Mouse (Mus musculus) adipocyte (in vitro differentiated cells): ENCODE measurements around the gene Ap3d1.

ENCODE experiments used
- DNase-seq: peaks from one replicate; pipeline ENCODE4 v3.0.0-alpha.2; 2016; ENCODE audit warnings: low spot score

Ap3d1 gene

DNA sequence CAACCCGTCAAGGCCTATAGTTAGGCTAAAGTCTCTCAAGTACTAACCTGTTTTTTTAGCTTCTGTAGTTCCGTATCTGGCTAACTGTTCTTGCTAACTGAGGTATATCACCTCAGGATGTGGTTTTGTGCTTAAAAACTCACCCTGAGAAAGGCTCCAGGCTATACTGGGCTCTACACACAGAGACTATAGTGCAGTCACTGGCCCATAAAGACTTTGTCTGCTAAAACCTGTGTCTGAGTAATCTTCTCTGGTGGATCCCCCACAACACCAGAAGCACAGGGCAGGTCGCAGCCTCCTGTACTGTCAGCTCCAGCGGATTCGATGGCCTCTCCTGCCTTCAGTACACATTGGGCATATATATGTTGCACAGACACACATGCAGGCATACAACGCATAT is 60.1 kb downstream of the Ap3d1 start:
- DNase-seq: no peak

DNA sequence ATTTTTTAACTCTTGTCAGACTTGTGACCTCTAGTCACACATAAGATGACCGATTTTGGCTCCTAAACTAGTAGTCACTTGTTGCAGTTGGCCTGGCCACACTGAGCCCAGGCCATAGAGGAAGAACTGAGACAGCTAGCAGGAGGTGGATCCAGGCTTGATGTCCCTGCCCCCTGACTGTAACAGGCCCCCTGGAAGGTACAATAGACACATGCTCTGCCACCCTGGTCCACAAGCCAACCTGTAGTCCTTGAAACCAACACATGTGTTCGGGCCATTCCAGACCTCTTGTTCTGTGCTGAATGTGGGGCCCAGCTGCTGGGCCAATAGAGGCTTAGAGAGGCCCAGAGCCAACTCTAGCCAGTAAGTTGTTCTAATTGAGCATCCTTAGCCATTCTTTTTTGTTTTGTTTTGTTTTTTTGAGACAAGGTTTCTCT is 61.8 kb downstream of the Ap3d1 start:
- no peak for DNase-seq

DNA sequence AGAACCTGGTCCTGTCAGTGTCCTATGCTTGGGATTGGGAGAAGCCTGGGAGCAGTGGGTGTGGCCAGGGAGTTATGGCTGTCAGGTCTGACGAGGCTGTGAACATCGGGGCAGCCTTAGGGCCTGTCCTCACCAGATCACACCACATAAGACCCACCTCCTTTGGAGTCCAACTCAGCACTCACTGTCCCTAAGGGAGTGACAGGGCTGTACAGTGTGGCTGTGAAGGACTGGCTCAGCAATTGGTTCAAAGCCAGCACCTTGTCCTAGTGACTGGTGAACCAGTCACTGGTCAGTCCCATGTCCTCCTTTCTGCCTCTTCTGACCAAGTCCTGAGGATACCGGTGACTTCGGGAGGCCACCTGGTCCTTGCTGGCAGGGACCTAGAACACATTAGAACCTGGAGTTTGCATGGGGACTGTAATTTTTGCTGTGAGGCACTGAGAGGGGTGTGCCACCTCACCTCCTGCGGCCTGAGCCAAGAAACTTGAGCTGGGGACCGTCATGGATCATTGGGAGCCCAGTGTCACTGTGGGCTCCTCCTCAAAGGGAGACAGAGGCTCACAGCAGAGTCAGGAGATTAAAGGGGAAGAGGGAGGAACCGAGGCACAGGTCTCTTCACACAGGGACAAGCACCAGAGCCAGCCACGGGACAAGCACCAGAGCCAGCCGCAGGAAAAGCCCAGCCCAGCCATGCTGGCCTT is 62.4 kb downstream of the Ap3d1 start:
- DNase-seq: peak; percentile 98

DNA sequence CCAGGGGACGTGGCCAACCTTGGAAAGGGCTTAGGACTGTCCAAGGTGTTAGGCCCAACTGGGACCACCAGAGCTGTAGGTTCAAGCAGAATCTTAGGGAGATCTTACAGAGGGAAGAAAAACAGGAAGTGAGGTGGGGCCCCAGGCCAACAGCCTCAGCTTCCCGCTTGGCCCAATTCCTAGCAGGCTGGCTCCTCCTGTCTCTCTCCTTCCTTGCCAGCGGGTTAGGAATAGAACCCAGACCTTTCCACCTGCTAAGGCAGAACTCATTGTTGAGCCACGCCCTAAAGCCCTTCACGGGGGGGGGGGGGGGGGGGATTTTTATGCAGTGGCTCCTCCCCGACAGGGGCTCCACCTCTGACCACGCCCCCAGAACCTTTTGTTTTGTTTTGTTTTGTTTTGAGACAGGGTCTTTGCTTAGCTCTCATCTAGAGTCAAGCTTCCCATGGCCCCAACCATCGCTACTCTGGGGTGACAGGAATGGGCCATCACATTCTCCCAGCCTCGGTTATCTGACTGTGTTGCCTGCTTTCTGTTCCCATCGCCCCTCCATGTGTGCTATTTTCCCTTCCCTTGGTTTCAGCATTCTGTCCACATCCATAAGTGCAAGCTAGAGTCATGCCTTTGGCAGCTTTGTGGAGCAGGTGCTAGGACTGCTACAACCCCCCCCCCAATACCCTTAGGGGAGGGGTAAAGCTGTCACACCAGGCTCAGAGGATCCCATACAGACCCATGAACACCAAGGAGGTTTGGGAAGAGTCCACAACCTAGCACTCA is 63.3 kb downstream of the Ap3d1 start:
- DNase-seq: peak; percentile 84

DNA sequence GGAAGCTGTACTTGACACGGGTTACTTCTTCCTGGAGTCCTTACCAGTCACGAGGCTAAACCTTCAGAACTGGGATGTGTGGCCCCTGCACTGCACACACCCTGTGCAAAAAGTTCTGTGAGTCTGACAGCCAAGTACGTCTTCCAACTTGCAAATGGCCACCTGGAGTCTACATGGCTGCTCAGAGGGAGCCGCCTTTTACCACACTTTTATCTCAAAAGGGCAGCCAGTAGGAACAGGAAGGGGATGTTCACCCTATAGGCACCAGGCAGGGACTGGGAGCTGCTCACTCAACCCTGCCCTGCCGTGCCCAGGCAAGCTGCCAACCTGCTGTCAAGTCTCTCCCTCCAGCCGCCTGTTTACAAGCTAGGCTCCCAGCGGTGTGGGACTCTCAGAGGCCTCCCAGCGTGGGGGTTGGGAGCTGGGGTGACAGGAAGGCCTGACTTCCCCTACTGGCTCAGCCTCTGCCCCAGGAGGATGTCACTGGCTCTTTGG is 64.1 kb downstream of the Ap3d1 start, which contains the start of gene Mknk2:
Mknk2 (minus strand) TSS at position 171 of the 495 bp plus-strand sequence.
- peak; percentile 99 for DNase-seq

DNA sequence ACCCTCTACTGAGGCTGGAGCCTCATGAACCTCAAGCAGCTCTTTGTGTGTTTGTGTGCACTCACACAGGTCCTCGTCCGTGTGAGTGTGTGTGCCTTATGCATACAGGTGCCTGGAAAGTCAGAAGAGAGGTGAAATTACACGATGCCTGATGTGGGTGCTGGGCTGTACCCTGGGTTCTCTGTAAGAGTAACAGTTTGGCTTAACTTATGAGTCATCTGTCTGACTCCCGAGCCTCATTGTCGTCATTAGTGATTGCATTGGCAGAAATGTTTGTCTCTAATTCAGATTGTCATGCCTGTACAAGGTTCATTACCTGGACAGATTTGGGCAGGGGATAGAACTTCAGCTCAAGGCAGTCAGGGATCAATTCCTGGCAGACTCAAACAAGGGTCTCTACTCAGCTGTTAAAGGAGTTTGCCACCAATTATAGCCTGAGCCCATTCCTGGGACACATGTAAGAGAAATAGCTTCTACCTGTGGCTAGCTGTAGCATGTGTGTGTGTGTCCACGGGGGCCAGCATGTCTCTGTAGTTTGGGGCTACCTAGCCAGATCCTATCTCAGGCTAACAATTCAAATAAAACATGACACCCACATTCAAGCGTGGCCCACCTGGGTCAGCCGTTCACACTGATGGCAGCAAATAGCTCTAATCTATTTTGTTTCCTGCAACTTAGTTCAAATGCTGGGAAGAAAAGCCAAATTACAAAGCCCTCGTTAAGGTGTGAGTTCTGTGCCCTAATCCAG is 64.8 kb downstream of the Ap3d1 start:
- DNase-seq: peak; percentile 82

DNA sequence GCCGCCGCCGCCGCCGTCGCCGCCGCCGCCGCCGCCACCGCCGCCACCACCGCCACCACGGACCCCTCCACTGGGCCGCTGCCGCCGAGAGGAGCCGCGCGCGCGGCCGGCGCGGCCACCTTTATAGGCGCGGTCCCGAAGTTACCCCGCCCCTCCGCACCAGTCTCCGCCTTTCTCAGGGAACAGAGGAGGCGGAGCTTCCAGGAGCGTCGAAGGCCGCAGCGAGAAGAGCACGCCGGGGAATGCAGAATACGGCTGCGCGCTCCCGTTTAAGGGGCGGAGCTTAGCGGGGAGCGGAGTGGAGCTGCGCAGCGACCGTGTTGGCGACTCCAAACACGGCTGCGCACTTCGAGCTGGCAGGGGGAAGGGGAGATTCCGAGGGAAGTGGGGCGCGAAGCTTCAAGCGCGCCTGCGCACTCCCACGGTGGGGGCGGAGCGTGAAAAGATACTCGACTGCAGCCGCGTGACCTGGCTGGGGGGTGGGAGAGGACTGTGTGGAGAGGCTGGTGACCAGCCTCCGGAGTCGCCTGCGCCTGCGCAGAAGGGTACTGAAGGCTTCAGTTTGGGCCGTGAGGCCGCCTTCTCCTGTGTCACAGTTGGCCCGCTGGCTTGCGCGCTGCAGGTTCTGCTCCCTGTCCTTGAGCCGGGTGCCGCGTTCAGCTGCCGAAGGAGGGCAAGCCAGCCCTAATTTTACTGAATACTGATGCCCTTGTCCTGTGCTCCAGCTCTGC is 65.7 kb downstream of the Ap3d1 start:
- DNase-seq: peak; percentile 100

DNA sequence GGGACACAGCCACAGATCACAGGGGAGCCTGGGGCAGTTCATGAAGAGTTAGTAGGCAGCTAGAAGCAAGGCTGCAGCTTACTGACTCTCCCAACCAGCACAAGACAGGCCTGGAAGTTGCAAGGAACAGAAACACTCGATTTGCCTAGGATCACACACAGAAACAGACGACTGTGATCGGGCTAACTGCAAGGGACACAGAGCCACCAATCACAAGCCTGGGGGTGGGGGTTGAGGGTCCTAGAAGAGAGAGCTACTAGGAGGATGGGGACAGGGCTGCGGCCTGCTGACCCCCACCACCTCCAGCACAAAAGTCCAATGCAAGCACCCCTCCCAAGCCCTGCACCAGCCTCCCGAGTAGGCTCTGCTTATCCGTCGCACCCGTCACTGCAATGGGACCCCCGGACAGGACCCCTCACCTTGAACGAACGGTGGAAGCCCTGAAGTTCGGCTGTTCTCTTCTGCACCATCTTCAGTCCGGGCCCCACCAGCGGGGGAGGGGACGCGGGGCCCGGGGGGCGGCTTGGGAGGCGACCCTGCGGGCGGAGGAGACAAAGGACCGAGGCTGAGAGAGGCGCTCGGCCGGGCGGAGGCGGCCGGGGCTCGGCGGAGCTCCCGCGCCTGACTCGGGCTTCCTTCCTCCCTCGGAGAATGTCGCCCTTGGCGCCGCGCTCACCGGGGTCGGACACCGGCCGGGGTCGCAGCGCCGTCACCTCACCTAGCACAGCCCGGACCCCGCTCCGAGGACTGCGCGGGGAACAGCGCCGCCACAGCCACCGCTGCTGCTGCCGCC is 66.5 kb downstream of the Ap3d1 start:
- DNase-seq: peak; percentile 53

DNA sequence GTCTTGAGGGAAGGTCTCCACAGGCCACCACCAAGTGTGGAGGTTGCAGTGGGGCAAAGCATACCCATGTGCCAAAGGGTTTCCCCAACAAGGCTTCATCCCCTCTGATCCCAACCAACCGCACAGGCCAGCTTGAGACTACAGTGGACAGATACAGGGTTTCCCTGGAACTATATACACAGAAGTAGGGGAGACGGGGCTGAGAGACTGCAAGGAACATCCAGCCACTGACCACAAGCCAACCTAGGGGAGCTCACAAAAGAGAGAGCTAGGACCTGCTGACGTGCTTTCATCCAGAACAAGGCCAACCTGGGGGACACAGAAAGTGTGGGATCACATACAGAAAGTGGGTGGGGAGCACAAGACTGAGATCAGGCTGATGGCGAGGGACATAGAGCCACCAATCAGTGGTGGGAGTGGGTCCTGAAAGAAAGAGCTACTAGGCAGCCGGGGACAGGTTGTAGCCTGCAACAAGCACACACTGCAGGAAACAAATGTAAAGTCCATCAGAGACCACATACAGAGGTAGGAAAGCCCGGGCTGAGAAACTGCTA is 67.1 kb downstream of the Ap3d1 start:
- peak; percentile 55 for DNase-seq

DNA sequence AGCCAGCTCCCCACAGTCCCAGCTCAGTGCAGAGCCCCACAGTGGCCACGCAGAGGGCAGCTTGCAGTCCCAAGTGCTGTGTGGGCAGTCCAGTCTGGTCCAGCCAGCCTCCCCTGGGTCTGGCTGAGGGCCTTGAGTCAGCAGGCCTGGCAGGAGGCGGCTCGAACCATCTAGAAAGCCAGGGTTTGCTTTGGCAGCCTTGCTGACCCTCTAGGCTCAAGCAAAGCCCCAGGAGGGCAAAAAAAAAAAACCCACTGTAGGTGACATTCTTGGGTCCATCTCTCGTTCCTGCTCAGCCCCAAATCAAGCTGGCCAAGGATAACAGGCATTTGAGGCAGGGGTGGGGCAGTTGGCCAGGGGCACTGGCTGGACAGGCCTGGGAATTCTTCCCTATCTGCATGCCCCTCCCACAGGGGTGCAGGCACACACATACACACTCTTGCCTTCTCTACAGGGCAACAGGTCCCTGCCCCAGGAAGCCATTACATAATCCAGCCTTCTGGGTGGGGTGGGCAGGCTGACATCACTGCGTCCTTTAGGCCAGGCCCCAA is 67.8 kb downstream of the Ap3d1 start:
- peak; percentile 84 for DNase-seq

DNA sequence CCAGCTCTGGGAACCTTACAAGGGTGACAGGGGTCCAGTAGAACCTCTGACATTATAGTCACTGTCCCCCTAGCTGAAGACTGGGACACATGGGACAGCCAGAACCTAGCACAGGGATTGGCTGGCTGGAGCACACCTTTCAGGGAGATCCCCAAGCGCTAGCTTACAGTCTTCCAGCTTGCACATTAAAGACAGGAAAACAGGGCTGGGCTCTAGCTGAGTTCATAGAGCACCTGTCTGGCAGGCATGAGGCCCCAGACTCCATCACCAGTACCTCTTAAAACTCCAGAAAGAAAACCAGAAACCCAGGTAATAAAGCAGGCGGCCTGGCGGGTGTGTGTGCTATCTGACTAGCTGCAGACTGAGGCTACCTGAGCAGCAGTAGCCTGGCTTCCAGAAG is 68.4 kb downstream of the Ap3d1 start:
- DNase-seq: no peak

DNA sequence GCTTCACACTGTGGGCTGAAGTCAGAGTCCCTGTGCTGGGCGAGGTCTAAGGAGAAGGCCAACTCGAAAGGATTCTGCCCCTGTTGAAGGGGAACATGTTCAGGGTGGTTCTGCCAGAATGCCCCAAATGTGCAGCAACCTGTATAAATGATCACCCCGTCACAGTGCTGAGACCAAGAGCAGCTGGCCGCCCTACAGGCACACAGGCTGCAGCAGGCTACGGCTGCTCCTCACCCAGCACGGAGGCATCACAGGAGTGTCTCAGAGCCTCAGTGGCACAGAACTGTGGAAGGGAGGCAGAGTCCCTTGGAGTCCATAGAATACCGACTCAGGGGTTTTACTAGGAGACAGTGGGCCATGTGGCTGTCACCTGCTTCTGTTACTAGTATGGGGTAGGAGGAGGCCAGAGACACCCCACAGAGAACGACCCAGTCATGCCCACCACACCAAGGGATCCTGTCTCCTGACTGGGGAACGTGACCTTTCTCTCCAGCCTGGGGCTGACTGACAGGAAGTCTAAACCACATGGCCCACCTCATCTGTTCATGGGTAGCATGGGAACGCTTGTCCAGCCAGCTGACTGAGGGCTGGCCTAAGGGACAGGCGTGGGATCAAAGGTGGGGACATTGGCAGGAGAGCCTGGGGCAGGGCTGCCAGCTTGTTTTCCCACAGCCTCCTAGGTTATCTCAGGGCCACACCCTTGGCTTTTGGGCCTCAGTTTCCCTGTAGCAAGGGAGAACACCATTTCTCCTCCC is 70.0 kb downstream of the Ap3d1 start:
- DNase-seq: peak; percentile 48

DNA sequence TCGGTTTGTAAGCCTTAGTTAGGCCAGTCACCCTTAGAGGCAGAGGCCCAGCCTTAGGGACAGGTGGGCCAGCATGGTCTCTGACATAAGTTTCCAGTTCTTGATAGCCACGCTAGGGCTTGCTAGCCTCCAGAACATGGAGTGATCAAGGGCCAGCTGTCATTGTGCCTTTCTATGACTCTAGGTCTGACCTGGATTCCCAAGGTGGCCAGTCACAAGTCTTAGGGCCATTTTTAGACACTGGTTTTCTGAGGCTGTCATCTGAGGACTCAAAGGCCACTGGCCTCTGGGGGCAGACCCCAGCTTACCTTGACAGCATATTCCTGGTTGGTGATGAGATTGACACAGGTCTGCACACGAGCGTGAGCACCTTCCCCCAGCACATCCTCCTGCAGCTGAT is 70.8 kb downstream of the Ap3d1 start:
- peak; percentile 21 for DNase-seq

DNA sequence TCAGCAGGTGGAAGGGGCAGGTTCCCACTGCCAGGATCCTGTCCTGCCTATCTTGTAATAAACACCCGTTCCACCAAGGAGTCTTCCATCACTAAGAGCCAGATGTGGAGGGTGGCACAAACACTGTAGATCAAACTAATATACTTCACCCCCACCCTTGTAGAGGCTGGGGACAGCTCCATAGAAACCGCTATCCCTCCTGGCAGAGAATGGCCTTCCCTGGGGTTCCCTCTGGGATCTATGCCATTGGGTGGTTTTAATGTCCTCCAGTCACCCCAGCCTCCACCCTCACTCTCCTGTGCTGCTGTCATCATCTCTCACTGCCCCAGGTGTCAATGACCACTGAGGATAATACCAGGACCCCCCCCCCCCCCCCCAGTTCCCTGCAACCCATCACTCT is 71.5 kb downstream of the Ap3d1 start:
- DNase-seq: peak; percentile 62

DNA sequence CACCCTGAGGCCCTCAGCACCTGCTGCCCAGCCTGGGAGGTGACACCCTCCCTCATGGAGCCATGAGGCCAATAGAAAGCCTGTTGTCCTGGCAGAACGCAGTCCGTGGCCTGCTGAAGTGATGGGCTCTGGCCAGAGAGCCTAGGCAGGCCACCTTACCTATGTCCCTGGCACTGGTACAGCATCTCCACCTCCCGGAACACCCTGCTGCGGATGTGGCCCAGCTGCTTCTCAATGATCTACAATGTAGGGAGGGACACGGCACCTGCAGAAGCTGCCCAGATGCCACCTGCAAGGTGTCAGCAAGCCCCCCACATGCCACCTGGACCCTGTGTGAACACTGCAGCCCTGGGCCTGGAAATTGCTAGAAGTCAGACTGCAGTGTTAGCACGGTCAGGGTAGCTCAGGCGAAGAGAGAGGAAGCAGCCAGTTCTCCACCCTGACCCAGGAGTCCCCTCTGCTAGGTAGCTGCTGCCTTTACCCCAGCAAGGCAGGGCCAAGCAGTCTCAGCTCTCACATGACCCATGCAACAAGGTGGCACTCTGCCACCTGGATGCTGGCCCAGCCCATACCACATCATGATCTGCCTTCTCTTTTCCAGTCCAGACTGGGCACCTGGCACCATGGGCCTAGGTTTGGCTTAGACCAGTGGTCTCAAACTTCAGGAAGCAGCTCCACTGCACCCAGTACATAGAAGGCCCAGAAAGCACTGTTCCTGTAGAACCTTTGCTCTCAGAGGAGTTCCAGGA is 72.2 kb downstream of the Ap3d1 start:
- DNase-seq: peak; percentile 93

DNA sequence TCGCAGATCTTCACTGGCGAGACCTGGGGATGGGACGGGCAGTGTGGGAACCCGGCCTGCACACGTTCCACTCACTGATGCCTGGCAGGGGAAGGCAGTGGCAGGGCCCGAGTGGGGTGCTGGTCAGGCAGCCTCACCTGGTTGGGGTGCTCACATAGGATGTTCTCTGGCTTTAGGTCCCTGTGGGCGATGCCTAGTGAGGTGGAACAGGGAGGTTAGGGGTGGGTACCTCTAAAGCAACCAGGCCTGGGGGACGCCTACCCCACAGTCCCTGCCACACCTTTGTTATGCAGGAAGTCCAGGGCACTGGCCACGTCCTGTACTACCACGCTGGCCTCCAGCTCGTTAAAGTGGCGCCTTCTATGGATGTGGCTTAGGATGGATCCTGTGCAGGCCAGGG is 73.0 kb downstream of the Ap3d1 start:
- DNase-seq: no peak

DNA sequence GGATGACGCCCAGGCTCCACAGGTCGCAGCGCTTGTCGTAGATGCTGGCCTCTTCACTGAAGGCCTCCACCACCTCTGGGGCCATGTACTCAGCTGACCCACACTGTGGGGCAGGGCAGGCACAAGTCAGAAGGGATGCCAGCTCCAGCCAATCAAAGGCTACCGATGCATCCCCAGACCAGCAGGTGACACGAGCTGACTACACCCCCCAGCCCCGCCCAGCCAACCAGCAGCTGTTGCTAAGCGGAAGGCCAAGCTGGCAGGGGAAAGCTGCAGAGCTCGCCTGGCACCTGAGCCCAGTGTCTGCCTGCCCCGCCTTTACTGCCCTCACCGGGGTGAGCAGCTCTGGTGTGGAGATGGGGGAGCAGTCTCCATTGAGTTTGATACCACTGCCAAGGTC is 73.5 kb downstream of the Ap3d1 start:
- DNase-seq: no peak

DNA sequence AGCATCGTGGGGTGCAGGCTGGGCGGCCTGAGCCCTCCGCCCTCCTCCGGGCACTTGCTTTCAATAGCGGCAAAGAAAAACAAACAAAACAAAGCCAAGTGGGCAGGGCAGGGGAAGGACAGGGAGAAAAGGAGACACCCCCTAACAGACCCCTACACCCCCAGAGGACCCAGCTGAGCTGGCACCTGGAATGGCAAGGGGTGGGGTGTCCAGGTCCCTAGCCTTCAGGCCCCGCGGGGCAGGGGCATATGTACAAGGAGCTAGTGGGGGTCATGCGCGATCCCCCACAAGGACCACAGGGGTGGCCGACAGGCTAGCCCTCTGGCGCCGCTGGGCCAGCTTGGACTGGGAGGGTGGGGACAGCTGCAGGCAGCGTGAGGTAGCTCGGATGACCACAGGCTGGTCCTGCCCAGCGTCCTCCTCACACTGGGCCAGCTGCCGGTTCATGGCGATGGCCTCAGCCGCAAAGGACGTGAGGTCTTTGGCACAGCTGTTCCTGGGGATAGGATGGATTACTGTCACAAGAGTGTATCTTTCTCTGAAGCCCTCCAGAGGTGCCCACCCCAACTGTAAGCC is 75.1 kb downstream of the Ap3d1 start:
- no peak for DNase-seq
